Mouse (Mus musculus) regulatory T cell (primary cell): ENCODE data around the gene Tbc1d23.

Source experiments
- in situ Hi-C: fragments of 300-600 bp; cut with MboI, MseI; formaldehyde crosslinking; loops from one replicate; pipeline ENCODE4 v1.15.1; 2025; ENCODE audit warnings: high pct_unique_total_duplicates

Tbc1d23 gene

DNA sequence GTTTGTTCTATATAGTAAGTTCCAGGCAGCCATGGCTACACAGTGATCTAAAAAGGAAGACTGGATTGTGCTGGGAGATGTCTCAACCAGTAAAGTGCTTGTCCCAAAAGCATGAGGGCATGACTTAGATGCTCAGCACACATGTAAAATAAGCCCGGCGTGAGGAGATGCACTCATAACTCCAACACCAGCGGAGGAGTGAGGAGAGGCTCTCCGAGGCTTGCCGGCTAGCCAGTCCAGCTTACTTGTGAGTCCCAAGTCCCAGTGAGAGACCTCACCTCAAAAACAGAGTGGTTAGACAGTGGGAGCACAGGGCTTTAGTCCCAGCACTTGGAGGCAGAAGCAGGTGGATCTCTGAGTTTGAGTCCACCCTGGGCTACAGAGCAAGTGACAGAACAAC lies 66.1 kb downstream of the Tbc1d23 start:
- in situ Hi-C loops: loop anchor here (5.0 kb wide), 1 partner anchor 48 kb away; no protein-coding TSS in a partner anchor

DNA sequence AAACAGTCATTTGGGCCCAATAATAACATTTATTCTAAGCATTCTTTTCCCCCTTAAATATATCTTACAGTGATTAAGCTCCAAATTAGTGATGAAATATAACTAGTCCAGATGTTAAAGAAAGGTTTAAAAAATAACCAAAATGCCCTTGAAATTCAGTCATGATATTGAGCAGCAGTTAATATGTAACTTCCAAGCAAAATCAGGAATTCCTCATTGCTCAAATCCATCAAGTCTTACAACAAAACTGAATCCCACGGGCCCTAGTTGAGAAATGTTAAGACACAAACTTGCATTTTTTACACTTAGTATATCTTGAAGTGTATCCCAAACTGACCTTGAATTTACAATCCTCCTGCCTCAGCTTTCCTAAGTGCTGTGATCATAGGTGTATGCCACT lies 67.6 kb downstream of the Tbc1d23 start:
- in situ Hi-C loops: no loop called here

DNA sequence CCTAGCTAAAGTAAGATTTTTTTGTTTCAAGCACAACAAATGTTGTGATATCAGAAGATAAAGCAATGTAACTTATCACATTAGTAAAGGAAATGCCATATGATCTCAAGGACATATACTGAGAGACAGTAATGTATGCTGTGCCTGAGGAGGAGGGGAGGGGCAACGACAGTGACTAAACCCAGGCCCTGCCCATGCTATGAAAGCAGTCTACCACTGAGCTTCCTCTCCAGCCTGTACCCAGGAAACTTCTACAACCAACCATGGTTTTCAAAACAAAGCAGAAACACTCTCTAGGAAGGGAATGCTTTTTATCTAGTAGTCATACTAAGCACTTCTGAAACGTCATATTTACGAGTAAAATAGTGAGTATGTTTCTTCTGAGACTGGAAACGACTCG lies 68.5 kb downstream of the Tbc1d23 start:
- in situ Hi-C loops: no loop called here

DNA sequence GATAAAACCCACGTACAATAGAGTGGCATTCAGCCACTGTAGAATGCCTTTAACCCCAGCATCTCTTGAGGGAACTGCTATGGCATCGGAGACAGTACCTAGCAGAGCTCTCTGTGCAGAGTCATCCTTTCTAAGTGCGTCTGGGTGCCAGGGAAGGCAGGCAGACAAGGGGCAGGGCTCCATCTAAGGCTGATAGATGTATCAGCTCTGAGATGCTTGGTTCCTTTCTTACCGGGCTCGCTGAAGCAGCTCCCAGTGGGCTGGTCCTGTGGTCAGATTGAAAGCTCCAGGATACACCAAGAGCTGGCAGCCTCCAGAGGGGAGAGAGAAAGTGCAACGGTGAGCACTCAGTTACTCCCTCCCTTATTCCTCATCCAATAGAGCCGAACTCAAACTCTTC lies 71.5 kb downstream of the Tbc1d23 start:
- in situ Hi-C loops: no loop called here

DNA sequence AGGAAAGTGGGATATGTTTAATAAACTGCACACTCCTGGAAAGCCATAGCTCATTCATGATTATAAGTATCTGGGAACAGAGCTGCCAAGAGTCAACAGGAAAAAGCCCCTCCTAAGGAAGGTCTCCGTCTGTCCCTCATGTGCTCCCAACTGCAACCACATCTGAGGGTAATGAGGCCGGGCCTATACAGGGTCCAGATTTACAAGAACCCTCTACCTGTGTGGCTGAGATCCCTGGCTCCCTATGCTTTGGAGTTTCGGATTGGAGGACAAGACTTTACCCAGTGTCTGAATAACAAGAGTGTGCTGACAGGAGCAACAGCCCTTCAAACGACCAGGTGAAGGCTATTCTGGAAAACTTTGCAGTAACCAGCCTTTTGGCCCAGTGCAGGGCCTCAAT lies 73.6 kb downstream of the Tbc1d23 start:
- in situ Hi-C loops: no loop called here

DNA sequence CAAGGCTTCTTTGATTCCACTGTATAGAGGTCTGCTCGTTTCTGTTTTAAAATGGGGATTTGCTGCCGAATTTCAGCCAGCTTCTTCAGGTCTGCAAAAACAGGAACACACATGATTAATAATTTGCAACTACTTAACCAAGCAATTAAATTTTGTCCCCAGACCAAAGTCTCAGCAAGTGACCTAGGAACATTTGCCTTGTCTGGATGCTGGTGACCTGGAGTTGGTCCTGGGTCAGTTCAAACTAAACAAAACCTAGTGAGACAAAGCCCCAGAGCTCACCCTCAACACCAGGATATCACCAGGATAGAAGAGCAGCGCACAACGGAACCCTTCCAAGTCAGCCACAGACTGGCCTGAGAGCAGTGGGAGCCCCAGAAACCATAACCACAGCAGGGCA lies 74.2 kb downstream of the Tbc1d23 start:
- in situ Hi-C loops: no loop called here

DNA sequence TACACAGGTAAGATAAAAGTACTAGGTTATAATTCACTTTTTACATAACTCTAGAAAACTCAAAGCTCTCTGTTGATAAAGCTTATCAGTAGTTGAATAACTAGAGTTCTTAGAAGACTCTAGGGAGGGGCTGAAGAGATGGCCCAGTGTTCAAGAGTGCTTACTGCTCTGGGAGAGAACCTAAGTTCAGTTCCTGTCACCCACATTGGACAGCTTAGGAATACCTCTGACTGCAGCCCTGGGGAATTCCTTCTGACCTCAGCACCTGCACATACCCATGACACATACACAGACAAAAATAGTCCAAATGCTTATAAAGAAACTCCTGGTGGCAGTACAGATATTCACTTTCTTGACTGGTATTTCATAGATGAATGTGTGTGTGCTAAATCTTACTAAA lies 75.4 kb downstream of the Tbc1d23 start:
- in situ Hi-C loops: no loop called here

DNA sequence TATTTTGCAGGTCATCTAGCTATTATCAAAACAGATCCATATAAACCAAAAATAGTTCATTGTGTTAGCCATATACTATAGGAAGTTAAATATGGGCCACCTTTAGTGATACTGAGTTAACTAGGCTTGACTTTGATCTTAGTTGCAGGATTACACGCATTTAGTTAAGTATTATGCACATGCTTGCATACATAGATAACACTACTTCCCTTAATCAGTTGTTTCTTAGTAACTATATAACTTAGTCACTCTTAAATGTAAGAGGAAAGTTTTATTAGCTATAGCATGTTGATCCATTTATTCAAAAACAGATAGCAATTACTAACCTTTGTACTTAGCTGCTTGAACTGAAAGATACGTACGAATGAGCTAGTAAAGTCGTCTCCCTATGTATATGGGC lies 79.9 kb downstream of the Tbc1d23 start:
- in situ Hi-C loops: no loop called here

DNA sequence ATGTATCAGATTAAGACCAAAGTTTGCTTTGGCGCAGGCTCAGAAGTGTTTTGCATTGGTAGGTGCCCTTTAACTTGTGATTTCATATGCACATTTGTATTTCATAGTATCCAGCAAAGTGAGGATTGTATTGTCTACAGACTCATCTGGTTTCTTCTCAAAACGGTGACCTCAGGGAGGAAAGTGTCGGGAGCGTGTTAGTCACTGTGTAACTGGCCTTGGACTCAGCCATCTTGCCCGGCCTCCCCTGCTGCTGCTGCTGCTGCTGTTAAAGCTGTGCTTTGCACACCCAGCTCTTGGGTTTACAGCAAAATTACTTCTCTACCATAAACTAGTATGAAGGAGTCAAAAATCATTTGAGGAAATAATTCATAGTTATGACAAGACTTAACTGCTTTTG lies 86.6 kb downstream of the Tbc1d23 start:
- in situ Hi-C loops: no loop called here

DNA sequence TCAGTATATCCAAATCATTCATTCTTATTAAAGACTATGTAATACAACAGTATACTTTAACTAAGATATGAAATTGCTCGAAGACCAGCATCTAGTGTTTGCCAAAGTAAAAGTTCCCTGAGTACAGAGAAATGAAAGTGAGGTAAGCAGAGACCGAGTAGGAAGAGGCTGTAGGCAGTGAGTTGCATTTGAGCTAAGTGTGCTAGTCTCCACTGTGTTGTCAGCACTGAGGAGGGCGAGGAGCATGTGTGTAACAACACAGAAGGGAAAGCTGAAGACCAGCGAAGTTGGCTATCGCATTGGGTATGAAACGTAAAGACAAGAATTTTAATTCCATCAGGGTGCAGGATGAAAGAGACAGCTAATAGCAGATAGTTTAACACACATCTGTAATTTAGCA lies 97.7 kb downstream of the Tbc1d23 start:
- in situ Hi-C loops: no loop called here

DNA sequence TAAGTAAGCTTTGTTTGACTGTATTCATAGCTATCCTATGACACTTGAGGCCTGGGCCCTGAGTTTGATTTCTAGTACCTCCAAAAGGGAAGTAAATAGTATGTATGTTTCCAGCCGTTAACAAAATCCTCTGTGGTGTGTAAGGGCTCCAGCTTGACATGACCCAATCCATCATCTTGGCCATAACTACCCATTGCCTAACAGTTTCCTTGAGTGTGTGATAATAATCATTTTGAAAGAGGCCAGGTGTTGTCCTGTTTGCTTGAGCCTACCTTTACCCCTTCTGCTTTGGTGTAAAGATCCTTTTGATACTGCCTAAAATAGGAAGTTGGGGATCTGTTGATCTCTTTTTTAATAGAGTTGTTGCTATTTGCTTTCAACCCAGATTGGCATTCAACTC lies 99.0 kb downstream of the Tbc1d23 start:
- in situ Hi-C loops: no loop called here

DNA sequence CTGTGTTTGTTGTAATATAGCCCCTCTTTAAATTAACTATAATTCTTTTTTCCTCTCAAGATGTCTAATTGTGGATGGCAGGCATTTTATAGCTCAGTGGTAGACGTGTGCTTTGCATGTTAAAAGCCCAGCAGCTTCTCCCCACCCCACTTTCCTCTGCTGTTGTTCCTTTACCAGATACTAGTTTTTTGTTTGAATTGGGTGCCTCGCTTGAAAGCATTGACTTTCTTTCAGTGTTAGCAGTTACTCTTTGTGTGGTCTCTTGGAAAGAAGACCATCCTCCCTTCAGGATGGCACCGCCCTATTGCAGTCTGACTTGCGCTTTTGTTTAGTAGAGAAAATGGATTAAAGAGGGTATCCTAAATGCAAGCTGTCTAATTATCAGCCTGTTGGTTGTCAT lies 99.8 kb downstream of the Tbc1d23 start:
- in situ Hi-C loops: no loop called here

DNA sequence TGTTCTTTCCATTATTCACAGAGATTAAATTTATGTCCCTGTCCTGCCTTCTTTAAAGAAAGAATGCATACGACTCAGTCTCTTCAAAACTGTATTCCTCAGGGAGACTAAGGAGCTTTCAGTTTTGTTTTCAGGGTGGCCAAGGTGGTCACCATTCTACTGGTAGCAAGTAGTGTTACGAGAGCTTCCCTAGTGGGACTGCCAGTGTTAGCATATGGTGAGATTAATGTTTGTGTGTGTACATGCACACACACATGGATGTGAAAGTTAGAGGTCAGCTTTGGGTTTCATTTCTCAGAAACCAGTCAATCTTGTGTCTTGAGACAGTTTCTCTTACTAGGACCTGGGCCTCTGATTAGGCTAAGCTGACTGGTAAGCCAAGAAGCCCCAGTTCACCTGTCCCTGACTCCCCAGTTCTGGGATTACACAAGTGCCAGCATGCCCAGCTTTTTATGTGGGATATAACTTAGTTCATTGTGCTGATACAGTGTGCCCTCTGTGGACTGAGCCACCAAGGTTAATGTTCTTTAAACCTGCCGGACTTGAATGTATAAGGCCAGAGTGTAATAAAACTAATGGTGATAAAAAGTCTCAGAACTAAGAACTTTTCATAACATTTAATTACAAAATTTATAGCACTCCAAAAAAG lies 100.4 kb downstream of the Tbc1d23 start:
- in situ Hi-C loops: no loop called here

DNA sequence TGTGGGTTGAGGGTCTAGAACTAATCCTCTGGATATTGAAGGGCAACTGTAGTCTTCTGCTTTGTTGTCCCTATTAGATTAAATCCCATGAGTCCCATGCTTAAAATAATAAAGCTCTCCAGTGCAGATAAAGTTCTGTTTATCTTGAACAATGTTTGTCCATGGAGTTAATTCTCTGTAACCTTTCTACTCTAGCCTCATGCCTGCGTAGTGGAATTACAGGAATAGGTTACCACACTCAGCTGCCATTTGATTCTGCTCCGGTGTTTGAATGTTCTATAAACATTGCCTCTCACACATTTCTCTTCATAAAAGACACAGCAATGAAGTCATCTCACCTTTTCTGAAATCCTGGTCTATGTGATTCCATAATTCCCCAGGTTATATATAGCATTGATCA lies 103.5 kb downstream of the Tbc1d23 start:
- in situ Hi-C loops: no loop called here

DNA sequence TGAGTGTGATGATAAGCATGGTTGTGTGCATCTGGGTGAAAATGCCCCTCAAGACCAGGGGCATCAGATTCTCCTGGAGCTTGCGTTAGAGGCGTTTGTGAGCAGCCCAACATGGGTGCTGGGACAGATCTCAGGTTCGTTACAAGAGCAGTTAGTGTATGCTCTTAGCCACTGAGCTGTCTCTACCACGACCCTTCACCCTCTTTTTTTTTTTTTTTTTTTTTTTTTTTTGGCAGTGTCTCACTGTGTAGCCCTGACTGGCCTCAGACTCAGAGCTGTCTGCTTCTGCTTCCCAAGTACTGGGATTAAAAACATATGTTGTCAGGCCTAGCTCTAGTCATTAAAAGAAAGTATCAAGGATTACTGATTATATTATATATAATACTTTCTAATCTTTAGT lies 105.0 kb downstream of the Tbc1d23 start:
- in situ Hi-C loops: no loop called here

DNA sequence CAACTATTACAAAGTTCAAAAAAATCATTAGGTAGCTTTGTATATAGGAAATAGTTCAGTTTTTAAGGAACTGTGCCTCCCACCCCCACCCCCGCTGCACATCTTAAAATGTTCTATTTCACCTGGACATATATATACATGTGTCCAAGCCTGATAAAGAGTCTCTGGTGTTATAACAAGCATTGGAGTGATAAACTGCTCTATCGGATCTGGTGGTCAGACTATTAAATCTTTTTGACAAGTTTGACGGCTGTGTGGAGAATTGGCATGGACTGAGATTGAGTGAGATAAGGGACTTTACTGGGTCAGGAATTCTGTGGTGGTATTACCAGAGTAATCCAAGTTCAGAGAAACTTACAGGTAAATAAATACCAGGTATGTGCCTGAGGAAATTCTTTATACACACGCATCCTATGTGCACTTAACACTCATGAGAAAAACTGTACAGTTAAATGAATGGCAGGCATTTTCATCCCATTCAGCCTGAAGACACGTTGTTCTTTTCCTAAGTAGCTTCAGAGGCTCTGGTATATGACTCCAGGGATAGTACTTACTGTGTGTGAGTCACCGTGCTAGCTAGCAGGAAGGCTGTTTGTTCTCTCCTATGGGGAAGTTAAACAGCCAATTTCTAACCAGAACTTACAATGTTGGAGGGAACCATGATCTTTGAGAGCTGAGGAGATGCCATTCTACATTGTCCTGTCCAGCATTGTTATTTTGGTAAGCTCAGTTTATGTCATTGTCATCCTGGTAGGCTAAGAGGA lies 108.4 kb downstream of the Tbc1d23 start:
- in situ Hi-C loops: loop anchor here (5.0 kb wide), 1 partner anchor 484 kb away; the partner anchor contains the start of gene Cmss1

DNA sequence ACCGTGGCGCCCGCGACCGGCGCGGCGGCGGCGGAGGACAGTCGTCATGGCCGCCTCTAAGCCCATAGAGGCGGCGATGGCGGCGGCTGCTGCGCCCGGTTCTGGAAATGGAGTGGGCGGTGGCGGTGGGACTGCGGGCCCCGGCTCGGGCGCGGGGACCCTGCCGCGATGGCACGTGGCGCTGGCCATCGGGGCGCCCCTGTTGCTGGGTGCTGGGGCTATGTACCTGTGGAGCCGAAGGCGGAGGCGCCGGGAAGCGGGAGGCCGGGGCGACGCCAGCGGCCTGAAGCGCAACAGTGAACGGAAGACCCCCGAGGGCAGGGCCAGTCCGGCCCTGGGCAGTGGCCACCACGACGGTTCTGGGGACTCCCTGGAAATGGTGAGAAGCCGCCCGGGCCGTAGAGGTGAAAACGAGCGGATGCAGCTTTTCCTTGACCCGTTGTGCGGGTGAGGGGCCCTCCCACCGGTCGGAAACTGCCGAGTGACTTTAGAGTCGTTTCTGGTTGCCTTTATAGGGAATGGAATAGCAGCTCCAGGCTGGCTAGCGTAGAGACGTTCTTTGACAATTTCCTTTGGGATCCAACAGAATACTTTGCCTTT lies 109.4 kb downstream of the Tbc1d23 start:
- in situ Hi-C loops: loop anchor here (5.0 kb wide), 1 partner anchor 485 kb away; the partner anchor contains the start of gene Cmss1

DNA sequence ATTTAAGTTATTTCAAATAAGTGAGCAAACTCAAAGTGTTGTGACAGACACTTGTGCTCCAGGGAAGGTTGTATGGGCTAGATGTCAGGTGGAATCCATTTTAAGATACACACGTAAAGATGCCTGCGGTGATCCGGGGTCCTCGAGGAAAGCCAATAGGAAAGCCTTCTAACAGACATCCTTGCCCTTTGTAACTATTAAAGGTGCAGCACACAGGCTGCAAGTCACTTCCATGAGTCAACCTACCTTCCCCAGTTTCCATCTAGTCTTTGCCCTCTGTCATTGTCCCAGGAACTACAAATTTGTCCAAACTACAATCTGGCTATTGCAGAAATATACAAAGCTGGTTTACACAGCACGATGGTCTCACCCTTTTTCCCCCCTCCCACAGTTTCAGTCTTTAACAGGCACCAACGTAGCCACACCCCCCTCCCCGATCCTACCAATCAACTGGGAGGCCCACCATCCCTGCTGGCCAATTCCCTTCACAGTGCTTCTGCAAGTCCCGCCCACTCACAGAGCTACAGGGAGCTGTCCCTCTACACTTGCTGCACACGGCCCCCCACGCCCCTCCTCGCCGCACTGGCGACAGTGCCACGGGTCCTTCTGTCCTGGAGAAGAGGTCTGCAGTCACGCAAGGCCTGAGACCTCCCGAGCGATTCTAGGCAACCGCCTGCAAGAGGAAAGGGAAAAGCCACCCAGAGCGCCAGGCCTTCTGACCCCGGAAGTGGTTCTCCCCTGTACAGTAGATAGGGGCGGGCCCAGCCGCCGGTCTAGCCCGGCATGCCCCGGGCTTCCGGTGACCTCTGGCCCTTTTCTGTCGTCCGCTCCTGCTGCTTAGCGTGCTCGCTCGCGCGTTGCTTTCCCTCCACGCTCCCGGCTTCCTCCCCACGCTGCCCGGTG lies 110.1 kb downstream of the Tbc1d23 start, which contains the start of gene Tomm70a:
Gene Tomm70a, plus strand, starts transcription at position 791 of the 903 bp plus-strand sequence.
- in situ Hi-C loops: loop anchor here (5.0 kb wide), 1 partner anchor 486 kb away; the partner anchor contains the start of gene Cmss1
